Mouse (Mus musculus): ENCODE results near the gene Tshz2.
"Not testable (repeated sequence)": the region's sequence is repeated elsewhere in the genome, so short reads cannot be mapped to it uniquely, and the experiment has no call there.

The Tshz2 gene

DNA sequence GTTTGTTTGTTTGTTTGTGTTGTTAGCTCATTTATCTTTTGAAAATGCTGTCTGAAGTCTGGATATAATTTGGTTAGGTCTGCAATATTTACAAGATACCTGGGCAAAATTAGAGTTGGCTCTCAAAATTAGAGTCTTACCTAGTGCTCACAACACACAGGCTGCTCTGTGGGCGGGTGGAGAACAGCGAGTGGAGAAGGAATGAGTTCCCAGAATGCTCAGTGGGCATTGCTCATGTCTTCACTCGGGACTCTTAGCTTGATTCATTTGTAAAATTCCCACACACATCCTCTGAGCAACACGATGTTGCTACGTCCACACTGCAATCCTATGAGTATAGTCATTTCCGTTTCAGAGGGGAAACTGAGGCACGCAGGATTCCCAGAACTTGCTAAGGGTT, 180.1 kb downstream of the Tshz2 start:
- no peak for DNase-seq (ENCODE audit: low spot score)

DNA sequence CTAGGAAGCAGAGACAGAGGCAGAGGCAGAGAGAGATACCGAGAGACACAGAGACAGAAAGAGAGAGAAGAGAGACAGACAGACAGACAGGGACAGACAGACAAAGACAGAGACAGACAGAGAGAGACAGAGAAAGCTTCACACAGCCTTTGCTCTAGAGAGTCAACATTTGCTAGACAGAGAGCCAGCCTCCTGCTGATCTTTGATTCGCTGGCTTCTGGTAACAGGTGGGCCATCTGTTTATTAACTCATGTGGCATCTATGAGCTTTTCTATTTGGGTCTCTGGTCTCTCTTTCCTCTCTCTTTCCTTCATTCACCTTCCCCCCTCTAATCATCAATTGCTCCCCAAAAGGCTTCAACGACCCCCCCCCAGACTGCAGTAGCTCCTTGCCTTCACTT, 181.5 kb downstream of the Tshz2 start:
- no peak for DNase-seq (ENCODE audit: low spot score)

DNA sequence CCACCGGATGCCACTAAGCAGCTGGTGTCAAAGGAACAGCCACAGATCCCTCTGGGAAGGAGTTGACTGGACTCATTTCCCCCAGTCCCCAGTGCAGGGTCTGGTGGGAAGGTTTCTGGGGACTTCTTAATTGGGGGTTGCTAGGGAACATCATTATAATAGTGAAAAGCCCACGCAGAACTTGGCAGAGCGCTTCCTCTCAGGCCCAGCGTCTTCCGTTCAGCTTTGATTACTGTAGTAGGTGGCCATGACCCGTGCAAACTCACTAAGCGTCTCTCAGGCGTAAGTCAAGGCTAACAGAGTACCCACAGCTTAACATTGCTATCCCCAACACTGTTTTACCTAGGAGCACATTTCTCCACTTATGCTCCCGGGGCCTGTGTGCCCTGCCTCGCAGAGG, 181.9 kb downstream of the Tshz2 start:
- DNase-seq (ENCODE audit: low spot score) = no peak

DNA sequence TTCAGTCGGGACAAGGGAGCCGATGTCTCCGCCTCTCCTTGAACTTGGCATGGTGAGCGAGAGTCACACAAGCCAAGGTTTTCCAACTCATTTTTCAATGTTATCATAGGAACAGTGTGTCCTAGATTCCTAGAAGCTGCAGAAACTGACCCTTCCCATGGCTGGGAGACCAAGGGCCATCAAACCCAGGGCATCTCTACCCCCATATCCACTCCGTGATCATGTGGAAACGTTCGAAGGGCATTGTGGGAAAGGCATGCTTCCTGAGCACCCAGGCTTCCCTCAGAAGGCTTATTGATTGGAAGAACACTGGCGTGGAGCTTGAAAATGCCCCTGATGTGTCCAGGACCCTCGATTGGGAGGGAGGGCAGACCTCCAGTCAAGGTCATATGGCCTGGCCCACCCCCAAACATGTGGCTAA, 188.2 kb downstream of the Tshz2 start:
- no peak for DNase-seq (ENCODE audit: low spot score)

DNA sequence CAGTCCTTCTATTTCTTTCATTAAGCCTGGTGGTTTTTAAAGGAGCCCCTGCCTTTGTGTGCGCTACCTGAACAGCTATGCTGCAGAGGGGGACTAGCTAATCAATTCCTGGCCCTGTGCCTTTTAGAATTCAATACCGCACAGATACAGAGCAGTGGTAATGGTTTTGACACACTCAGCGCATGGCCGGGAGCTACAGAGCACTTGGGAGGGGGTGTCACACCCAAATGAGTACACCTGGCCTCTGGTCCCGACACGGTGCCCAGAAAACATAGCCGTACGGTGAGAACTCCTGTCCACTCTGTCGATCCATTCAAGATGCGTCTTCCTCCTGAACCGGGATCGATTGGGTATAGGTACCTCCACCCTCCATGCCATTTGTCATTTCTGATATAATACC, 193.1 kb downstream of the Tshz2 start:
- no peak for DNase-seq (ENCODE audit: low spot score)

DNA sequence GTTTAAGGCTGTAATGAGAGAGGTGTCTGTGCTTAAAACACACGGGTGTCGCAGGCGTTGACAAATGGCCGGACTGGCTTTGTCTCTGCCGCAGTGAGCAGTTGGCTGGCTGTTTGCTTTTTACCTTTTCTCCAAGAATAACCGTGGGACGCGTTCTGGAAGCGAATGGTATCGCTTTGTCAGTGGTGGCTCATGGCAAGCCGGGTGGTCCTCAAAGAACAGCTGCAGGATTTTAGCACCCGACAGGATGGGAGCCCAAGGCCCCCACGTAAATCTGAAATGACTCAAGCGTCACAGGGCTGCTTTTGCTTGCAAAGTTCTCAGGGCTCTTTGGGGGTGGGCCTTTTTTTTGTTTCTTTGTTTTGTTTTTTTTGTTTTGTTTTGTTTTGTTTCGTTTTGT, 193.5 kb downstream of the Tshz2 start:
- no peak for DNase-seq (ENCODE audit: low spot score)

DNA sequence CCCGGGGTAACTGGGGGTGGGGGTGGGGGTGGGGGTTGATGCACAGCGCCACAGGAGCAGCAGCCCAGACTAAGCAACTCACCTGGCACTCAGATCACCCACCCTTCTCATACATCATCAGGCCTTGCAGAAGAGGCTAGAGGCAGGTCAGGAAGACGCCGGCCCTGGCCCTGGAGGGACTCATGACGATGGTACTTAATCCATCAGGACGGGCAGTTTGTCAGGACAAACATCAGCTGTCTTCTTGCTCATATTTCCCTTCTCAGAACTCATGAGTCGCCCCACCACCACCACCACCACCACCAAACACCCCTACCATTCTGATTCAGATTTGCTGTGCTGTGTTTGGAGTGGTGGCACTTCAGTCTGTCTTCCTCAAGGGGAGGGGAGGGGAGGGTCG, 194.0 kb downstream of the Tshz2 start:
- no peak for DNase-seq (ENCODE audit: low spot score)

DNA sequence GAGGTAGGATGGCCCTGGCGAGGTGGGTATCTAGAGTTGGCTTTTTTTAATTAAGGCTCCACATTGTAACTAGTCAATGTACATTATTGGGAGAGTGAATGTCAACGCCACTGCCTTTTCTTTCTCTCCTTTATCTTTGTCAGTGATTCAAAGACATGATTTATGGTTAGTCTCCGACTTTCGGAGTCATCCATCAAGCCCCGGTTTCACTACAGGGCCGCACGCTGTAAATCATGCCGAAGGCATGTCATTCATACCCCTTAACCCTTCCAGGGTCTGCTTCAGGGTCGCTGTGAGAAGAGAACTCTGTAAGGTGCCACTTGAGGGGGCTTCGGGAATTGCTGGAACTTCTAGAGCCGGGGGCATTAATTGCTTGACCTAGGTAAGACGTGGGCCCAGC, 199.4 kb downstream of the Tshz2 start:
- DNase-seq (ENCODE audit: low spot score) = no peak

DNA sequence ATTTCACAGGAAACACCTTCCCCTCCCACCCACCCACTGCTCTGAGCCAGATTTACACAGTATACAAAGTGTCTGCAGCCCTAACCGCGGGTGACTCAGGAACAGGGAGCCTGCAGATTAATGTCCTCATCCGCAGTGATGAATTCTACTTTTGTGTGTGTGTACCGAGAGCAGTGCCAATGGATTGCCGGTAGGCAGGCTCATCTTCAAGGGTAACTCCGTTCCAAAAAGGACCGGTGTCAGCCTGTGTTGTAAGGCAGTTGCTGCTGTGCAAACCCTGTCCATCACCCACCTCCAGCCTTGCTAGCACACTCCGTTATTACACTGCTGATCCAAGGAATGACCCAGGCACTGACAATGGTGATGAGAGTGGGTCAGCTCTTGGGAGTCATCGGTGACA, 200.8 kb downstream of the Tshz2 start:
- no peak for DNase-seq (ENCODE audit: low spot score)

DNA sequence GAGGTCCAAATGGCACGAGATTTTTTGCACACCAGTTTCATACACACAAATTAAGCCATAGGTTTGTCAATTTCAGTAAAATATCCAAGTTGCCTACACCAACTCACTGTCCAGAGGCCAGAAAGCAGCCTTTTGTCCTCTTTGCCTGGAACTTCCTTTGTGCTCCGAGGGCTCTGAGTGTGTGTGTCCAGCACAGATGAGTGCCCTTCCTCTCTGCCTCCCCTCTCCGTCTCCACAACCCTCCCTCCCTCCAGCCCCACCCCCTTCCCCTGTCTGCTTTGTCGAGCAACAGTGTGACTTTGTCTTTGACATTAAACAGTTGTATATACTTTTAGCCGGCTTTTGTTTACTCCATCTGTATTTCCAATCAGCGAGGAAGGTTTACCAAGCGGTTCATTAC, 201.8 kb downstream of the Tshz2 start:
- no peak for DNase-seq (ENCODE audit: low spot score)

DNA sequence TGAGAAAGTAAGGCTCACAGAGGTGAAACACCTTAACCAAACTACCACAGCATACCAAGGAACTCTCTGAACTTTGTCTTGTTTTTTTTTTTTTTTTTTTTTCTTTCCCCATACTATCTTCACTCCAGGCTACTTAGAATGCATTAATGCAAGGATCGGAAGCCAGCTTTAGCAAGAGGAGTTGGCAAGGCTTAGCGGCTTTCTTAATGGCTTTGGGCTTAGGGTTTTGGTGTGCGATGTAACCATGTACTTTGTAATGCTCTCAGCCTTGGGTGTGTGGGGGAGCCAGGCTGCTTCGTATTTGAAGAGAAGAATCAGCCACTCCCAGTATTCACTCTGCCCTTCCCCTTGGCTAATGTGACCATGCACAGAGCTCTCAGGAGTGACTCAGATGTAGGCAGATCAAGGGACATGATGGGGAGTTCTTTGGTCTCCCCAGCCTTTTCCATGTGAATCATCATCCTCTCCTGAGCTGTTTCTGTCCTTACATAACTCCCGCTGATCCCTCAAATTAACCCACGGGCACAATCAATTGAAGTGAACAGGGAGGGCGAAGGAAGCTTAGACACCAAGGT, 204.3 kb downstream of the Tshz2 start:
- DNase-seq (ENCODE audit: low spot score) = no peak

DNA sequence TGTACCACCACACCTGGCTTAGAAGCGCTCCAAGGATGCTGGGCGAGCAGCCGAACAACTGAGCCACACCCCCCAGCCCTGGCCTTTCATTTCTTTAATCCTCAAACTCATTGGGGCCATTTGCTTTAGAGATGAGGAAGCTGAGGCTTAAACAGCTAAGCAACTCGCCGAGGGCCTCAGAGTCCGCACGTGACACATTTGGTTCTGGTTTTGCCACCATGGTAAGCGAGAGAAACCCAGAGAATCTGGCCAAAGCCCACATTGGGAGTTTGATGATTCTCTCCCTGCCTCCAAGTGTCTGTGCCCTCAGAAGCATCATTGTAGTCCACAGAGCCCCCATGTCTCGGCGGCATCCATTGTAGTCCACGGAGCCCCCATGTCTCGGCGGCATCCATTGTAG, 205.7 kb downstream of the Tshz2 start:
- DNase-seq (ENCODE audit: low spot score) = no peak

DNA sequence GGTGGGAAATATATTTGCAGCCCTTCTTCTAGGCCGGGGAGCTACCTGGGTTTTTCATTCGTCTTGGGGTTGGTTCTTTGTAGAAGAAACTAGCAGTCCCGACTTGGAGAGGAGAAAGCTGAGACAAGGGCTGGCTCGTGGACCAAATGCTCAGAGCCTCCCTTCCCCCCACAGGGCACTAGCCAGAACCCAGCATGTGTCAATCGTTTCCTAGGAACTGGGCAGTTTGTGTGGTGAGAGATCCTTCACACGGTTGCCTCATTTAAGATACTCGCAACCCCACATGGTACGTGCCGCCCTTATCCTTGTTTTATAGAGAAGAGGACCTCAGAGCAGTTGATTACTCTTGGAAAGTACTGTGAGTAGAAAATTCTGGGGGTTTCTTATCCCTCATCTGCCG, 208.6 kb downstream of the Tshz2 start:
- no peak for DNase-seq (ENCODE audit: low spot score)

DNA sequence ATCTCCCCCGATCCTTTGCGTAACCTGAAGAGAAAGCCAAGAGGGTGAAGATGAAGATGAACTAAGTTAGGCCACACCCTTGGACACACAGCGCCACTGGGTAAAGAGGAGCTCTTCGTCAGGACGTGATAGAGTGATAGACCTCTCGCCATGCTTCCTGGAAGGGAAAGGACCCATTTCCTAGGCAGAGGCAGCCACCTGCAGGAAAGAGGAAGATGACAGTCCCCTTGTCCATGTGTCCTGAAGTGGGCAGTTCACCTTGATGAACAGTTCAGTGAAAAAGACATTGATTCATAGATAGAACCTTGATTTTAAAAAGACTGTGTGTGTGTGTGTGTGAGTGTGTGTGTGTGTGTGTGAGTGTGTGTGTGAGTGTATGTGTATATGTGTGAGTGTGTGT, 209.7 kb downstream of the Tshz2 start:
- no peak for DNase-seq (ENCODE audit: low spot score)

DNA sequence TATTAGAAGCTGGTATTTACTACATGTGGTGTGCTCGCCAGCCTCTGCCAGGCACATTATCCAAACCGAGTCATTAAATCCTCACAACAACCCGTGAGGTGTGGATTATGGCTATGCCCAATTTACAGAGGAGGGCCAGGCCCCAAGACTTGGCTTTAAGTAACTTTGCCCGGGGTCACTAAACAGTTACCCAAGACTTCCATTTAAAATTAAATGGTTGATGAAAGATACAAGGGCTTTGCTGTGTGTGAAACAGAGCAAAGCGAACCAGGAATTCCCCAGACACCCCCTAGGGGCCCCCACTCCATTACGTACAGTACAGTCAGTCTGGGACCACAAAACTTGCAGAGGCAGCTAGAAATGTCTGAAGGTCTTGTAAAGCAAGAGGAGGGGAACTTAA, 210.7 kb downstream of the Tshz2 start:
- DNase-seq (ENCODE audit: low spot score) = no peak

DNA sequence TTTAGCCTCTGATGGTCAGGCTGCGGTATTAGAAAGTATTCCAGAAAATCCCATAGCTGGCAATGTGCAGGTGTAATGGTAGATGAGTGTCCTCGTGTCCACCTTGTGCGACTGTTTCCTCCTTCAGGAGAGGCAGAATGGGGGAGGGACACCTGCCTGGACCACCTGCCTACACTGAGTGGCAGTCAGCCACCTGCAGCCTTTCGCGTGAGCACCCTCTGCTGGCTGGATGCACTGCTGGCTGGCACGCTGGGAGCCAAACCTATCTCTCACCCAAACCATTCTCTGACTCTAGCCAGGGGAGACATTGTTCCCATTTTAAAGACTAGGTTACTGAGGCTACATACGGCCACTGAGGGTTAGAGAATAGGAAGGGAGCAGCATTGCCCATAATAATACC, 216.3 kb downstream of the Tshz2 start:
- peak; percentile 6 for DNase-seq (ENCODE audit: low spot score)

DNA sequence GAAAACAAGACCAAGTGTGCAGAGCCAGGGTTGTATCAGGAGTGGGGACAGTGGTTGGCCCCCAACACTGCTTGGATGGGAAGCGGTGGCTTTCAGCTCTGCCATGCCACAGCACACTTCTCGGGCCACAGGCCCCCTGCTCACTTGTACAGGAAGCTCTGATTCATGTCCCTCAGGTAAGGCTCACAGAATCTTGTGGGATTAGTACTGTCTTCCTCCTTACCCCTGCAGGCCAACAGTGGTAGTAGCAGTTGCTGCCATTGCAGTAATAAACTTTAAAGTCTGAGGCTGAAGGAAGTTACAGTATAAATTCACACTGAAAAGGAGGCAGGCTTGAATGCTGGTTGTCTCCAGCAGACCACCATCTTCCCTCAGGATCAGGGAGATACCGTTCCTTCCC, 216.7 kb downstream of the Tshz2 start:
- DNase-seq (ENCODE audit: low spot score) = no peak

DNA sequence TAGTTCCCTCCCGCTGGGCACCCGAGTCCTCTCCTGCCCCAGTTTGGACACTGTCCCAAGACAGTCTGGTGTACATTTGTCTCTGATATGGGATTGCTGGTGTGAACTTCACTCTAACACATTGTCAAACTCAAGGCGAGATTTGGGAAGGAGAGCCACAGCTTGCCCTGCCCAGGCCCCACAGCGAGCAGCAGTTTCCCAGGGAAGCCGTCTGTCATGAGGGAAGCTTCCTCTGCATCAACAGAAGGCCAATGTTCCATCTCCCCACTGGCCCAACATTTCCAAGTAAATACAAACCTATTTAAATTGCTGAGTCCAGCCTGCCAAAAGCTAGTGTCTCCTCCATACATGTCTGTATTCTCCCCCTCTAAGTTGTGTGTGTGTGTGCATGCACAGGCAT, 218.8 kb downstream of the Tshz2 start:
- no peak for DNase-seq (ENCODE audit: low spot score)

DNA sequence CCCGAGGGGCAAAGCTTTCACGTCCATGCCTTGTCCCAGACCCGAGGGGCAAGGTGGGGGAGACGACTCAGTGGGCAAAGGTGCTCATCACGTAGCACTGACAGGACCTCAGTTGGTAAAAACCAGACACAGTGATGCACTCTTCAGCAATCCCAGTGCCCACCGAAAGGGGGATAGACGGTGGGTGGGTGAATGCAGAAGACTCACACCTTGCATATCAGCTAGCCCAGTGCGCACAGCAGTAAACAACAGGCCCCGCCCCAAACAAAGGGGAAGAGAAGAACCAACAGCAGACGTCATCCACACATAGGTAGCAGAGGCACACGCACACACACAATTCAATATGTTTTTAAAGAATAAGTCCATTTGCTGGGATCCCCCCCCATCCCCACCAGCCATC, 221.7 kb downstream of the Tshz2 start:
- no peak for DNase-seq (ENCODE audit: low spot score)

DNA sequence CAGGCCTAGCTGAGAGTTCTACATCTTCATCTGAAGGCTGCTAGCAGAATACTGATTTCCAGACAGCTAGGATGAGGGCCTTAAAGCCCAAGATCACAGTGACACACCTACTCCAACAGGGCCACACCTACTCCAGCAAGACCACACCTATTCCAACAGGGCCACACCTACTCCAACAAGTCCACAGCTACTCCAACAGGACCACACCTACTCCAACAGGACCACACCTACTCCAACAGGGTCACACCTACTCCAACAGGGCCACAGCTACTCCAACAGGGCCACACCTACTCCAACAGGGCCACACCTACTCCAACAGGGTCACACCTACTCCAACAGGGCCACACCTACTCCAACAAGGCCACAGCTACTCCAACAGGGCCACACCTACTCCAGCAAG, 224.2 kb downstream of the Tshz2 start:
- DNase-seq (ENCODE audit: low spot score) = not testable (repeated sequence)

DNA sequence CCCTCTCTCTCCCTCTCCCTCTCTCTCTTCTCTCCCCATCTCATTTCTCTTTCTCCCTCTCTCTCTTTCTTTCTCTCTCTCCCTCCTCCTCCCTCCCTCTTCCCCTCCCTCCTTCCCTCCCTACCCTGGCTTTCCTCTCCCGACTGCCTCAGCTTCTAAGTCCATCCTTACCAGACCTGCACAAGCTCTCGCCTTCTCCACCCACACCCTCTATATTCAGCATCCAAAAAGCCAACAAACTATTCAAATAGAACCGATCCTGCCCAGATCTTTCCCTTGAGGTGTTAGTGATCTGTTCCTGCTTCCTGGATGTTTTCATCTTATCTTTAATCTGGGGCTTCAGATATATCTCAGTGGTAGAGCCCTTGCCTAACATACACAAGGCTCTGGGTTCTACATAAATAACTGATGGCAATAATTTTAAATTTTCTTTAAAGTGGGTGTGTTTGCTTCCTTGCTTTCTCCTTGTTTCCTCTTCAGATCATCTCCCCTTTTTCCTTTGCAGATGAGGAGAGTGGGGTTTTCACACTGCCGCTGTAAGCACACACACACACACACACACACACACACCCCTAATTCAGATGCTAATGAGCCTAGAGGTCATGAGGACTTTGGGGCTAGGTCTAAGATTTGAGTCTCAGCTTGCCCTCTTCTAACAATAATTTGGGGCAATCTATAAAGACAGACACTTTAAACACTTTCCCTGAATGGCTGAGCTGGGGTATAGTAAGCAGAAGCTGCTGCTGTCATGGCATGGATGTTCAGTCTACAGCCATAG, 226.5 kb downstream of the Tshz2 start:
- DNase-seq (ENCODE audit: low spot score) = no peak

DNA sequence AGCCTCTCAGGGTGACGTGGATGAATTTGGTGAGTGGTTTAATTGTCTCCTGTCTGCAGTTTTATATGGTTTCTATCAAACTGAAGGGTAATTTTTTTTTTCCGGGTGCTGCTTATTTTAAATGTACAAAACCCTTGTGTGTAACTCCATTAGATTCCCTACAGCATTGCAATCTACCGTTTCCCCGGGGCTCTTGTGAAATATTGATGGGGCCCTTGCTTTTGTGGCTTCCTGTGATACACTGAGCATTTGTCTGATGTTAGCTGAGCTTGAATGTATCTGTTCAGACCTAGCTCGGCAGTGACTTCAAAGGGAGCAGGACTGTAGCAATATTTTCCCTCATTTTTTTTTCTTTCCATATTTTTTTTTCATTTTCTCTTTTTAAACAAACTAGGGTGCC, 228.1 kb downstream of the Tshz2 start:
- DNase-seq (ENCODE audit: low spot score) = no peak

DNA sequence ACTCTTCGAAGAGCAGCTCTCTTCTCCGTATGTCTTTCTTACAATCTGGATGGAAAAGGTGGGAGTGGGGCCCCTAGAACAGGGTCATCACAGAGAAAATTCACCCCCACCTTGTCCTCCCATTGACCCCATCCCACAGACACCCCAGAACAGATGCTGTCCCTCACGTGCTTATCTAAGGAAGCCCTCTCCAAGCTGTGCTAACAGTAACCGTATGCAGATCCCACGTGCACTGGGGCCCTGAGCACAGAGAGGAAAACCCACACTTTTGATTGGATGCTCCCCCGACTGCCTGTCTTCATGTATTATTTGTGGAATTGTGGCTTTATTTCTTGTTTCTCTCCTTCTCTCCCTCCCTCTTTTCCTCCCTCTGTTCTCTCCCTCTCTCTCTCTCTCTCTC, 229.9 kb downstream of the Tshz2 start:
- DNase-seq (ENCODE audit: low spot score) = no peak

DNA sequence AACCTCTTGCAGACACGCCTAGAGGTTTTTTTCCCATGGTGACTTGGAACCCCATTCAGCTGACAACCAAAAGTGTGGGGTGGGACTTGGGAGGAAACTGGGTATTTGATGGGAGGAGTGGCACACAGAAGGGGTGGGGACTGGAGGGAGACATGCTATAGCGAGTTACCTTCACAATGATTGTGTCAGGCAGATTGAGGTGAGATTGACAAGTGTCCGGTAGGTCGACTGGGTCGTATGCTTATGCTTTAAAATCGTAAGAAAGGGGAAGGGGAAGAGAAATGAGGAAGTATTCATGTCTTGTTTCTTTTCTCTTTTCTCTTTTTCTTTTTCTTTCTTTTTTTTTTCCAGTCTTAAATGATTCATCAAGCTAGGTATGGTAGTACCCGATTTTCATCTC, 236.7 kb downstream of the Tshz2 start:
- no peak for DNase-seq (ENCODE audit: low spot score)
